Mouse (Mus musculus) telencephalon, adult 2 months (tissue): ENCODE measurements around the gene Crocc2.
A peak's percentile ranks its signal among the peaks of the same experiment; 100 is the strongest.

Source experiments
- DNase-seq: peaks from one replicate; pipeline ENCODE4 v3.0.0-alpha.2; 2011; ENCODE audit warnings: low read depth, low spot score

Crocc2 gene

GRCm38 (mm10) chr1:93214612-93215011 is 46.1 kb downstream of the Crocc2 start:
- no peak for DNase-seq

- DNase-seq, result no peak
These were observed 48.4 kb downstream of the Crocc2 start for GRCm38 (mm10) chr1:93216839-93217497.

DNA sequence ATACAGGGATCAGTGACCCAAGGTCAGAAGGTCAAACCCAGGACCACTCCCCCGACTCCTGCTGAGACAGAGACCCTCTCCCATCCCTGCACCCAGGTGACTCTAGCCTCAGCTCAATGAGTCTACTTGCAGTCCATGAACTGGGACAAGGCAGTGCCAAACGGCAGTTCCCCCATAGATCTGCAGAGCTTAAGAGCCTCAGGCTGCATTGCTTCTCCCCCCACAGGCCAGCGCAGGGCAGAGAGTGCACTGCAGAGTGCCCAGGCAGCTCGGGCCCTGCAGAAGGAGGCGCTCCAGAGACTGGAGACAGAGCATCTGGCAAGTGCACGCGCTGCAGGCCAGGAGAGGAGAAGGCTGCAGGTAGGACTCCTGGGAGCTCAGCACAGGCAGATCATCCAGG is 49.0 kb downstream of the Crocc2 start:
- no peak for DNase-seq

DNA sequence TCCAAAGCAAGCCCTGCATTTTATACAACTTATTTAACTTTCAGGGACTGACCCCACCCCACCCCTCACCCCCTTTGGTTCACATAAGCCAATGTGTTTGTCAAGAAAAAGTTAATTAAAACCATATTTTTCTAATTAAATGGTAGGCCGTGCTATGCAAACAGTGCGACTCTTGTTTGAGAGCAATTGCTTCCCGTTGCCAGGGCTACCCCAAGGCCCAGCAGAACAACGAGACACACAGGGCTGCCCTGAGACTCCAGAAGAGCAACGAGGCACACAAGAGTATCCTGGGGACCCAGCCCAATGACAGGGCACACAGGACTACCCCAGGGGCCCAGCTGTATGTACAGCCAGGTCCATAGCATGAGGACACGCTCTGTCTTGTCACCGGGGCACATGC is 52.3 kb downstream of the Crocc2 start:
- no peak for DNase-seq

DNA sequence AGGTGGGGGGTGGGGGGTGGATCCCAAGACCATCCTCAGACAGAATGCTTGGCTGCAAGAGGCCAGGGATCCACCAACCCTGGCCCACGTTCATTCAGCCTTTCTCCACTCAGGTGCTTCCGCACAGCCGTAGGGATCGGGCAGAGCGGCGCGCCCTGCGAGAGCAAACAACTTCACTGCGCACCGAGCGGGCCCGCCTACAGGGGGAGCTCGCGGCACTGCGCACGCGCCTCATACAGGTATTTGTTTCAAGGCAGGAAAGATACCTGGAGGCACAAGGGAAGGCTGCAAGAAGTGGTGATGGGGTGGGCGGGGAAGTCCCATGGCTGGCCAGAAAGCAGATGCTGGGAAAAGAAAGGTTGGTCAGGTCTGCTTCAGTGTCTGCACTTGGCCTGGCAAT is 55.4 kb downstream of the Crocc2 start:
- no peak for DNase-seq

DNA sequence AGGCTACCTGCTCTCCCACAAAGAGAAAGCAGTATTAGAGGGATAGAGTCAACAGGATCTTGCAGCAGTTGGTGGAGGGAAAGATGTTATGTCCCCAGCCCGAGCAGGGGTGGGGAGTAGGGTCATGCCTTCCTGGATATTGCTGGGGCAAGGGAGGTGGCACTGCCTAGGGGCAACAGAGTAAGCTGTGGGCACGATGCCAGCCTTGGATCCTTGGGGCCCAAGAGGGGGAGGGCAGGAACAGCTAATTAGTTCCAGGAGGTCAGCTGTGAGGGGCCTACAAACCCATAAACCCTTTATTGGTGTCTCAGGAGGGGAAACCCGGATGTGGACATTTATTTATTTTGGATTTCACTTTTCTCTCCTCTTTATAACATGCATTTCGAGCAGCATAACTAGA is 56.7 kb downstream of the Crocc2 start:
- DNase-seq, result no peak

DNA sequence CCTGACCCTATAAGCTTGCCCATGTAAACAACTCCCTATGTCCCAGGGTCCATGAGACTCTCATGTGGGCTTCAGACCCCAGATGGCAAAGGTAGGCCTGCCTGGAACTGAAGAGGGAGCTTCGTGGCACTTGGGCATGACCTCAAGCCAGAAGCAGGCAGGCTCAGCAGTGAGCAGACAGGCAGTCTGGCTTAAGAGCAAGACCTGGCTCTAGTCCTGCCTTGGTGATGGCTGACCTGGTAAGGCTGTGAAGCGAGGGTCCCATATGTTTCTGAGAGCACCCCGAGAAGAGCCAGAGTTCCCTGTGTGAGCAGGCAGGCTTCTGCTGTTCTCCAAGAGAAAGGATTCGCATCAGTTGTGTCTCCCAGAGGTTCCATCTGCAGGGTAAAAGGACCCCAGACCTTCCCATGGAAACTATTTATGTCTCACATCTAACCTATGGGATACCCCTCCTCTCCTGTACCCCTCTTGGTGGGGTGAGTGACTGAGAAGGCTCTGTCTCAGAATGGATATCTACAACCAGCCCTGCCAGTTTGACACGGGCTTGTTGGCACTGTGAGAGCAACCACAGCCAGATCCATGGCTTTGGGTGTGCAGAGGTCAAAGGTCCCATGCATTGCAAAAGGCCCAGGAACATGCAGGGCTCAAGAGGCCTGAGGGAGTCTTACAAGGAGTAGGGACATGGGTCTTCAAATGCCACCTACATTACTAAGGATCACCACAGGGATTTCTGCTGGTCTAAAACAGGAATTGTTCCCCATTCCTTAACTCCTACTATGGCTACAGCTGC is 57.4 kb downstream of the Crocc2 start:
- no peak for DNase-seq

DNA sequence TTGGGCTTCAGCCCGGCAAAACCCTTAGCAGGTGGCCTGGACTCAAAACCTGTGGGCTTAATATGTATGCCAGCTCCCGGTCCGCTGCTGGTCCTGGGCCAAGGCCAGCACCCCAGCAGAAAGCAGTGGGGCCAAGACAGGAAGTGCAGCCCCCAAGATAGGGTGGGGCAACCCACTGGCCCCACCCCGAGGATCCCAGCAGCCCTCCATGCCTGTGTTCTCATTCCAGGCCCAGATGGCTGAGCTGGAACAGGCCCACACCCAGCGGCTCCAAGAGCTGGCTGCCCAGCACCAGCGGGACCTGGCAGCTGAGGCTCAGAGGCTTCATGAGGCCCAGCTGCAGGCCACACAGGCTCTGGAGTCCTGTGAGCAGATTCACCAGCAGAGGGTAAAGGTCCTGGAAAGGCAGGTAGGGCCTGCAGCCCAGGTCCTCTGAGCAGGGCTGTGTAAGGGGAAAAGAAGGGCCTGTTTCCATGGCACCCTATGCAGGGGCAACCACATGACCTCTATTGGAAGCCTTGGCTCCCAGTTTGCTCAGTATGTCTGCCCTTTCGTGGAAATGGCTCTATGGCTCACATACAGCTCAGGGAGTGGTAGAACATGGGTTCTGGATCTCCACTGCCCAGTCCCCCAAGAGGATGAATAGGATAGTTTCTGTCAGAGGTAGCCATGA is 58.9 kb downstream of the Crocc2 start:
- no peak for DNase-seq

DNA sequence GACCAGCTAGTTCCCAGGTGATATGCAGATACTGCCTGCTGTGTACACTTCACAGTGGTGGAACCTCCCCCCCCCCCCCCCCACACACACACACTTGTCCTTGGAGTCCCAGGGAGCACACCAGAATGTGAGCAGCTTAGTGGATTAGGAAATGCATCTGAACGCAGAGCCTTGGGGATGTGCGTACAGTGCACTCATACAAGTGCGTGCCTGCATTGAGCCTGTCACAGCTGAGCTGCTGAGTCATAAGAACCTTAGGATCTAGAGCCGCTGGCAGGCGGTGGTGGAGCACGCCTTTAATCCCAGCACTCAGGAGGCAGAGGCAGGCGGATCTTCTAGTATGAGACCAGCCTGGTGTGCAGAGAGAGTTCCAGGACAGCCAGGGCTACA is 59.4 kb downstream of the Crocc2 start:
- no peak for DNase-seq

DNA sequence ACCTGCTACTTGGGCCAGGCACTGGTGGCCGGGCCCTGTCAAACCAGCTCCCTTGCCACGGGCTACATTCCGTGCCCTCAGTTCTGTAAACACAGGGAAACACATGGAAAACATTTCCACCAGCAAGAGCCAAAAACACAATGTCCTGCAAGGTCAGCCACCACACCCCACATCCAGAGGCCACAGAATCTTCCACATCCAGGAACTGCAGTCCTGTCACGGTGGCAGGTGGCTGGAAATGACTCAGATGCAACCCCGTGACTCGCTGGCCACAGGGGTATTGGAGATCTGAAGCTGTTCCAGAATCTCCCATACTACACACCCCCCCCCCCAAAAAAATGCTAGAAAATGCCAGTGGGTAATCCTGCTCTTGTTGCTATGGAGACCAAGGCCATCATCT is 60.7 kb downstream of the Crocc2 start:
- no peak for DNase-seq

GRCm38 (mm10) chr1:93229626-93230025 is 61.1 kb downstream of the Crocc2 start:
- no peak for DNase-seq

DNA sequence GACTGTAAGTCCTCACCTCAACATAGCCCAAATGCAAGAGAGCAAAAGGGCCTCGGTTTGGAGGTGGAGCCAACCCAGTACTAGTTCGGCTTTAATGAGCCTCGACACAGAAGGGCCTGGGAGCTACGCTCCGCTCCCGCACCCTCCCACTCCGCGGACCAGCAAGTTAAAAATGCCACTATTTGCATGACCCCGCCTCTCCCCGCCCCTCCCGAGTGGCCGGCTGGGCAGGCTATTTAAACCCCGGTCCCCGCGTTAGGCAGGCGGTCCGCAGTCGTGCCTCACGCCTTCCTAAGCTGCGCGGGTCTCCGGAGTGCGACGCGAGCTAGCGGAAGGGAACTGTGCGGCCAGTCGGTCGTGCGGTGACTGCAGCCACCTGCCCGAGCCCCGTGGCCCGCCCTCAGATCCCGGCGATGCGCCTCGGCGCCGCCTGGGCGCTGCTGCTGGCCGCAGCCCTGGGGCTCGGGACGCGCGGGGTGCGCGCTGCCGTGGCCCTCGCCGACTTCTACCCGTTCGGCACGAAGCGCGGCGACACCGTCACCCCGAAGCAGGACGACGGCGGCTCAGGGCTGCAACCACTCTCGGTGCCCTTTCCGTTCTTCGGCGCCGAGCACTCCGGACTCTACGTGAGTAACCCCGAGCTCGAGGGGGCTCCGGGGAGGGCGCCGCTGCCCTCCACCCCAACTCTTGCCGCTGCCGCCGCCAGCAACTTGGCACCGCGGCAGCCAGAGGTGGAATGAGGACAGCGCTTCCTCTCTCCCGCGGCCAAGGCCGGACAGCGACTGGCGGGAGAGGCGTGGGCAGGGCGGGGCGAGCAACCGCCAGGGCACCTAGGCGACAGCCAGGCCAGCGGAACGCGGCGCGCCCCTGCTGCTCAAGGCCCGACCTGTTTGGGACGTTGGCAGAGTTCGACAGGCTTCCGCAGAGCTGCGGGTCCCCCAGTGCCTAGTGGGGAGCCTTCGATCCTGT is 67.3 kb downstream of the Crocc2 start, which contains the start of gene Sned1:
Gene Sned1 (plus strand): TSS at position 266 of the 969 bp plus-strand sequence.
- DNase-seq, result peak; percentile 22

- no peak for DNase-seq
These were observed 68.0 kb downstream of the Crocc2 start for GRCm38 (mm10) chr1:93236545-93236924.

DNA sequence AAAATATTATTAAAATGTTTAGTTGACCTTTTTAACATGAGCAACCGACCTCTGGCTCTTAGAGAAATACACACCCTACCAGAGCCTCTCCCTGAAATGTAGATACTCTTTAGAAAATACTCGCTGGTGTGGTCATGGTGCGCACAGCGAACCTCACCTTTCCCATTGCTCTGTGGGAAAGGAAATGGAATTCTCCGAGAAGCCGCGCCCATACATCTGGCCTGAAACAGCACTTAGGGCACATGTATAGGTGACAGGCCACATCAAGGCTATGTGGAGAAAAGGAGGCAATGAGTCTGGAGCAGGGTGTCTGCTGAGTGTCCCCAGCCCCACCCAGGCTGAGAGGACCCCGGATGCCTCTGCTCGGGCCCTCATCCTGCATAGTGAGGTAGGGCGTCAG is 69.2 kb downstream of the Crocc2 start:
- DNase-seq, result no peak

- DNase-seq, result no peak
These were observed 69.7 kb downstream of the Crocc2 start for GRCm38 (mm10) chr1:93238201-93238600.

GRCm38 (mm10) chr1:93245936-93246335 is 77.4 kb downstream of the Crocc2 start:
- DNase-seq, result no peak

DNA sequence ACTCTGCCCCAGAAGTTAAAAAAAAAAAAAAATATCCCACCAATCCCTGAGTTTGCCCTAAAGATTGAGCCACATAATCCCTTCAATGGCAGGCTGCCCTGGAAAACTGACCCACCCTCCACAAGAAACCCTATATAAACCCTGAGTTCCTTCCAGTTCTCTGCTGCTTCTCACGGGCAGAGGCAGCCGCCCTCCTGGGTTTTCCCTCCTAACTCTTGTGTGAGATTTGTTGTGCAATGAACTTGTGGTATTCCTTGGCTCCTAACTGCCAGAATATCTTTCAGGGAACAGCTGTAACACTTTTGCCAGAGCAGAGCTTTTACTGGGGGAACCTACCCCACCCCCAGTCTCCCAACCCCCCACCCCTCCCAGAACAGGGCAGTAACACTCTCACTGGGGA is 84.1 kb downstream of the Crocc2 start:
- DNase-seq, result no peak

GRCm38 (mm10) chr1:93255761-93256160 is 87.2 kb downstream of the Crocc2 start:
- DNase-seq, result no peak

DNA sequence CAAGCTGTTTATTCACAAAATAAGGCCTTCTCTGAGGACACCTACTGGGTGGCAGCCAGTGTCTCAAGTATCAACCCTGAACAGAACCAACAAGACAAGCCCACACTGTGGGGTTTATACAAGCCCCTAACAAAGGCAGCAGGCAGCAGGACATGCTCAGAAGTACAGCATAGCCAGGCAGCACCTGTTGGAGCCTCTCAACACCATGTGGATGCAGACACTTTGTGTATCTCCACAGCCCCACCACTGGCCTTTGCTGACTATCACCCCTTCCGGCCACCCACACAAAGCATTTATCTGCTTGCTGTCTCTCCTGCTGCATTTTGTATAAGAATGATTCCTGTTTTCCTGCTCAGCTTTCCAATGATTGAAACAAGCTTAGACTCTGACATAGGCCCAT is 89.0 kb downstream of the Crocc2 start:
- no peak for DNase-seq

- no peak for DNase-seq
These were observed 98.7 kb downstream of the Crocc2 start for GRCm38 (mm10) chr1:93267207-93267606.

GRCm38 (mm10) chr1:93268246-93268645 is 99.7 kb downstream of the Crocc2 start:
- no peak for DNase-seq
